Mouse (Mus musculus) midbrain, embryonic 13.5 days (tissue): ENCODE measurements at regions not wholly inside any gene's neighbourhood (a gene's known extent, or its start where the extent isn't known, plus 50 kb on each side); places are given as distances from the start of the nearest gene placed in this dataset.

Source experiments
- ATAC-seq: fragments of 200-750 bp; cut with Nextera tagmentation; 2 replicates; pipeline ENCODE4 v1.8.0; 2017; ENCODE audit warnings: mild to moderate bottlenecking, moderate TSS enrichment, moderate library complexity
- H3K27ac ChIP-seq: fragments of 300-500 bp; sonication (generic); 2 replicates; pipeline ENCODE4 v1.5.1; 2015; ENCODE audit warnings: inconsistent platforms, mild to moderate bottlenecking, moderate library complexity
- H3K27me3 ChIP-seq: fragments of 300-500 bp; sonication (generic); 2 replicates; pipeline ENCODE4 v1.6.1; 2015; ENCODE audit warnings: mild to moderate bottlenecking, inconsistent platforms
- H3K36me3 ChIP-seq: fragments of 300-500 bp; sonication (generic); 2 replicates; pipeline ENCODE4 v1.6.1; 2015; ENCODE audit warnings: mild to moderate bottlenecking, inconsistent platforms
- H3K4me1 ChIP-seq: fragments of 300-500 bp; sonication (generic); replicated peaks from 2 replicates; pipeline ENCODE4 v1.6.1; 2015; ENCODE audit warnings: inconsistent platforms
- H3K4me2 ChIP-seq: fragments of 300-500 bp; sonication (generic); replicated peaks from 2 replicates; pipeline ENCODE4 v1.6.1; 2015; ENCODE audit warnings: moderate library complexity, mild to moderate bottlenecking, inconsistent platforms
- H3K4me3 ChIP-seq: fragments of 300-500 bp; sonication (generic); replicated peaks from 2 replicates; pipeline ENCODE4 v1.5.1; 2015; ENCODE audit warnings: mild to moderate bottlenecking, inconsistent platforms
- H3K9ac ChIP-seq: fragments of 300-500 bp; sonication (generic); replicated peaks from 2 replicates; pipeline ENCODE4 v1.6.1; 2015; ENCODE audit warnings: mild to moderate bottlenecking, inconsistent platforms
- H3K9me3 ChIP-seq: fragments of 300-500 bp; sonication (generic); 2 replicates; pipeline ENCODE4 v1.6.1; 2016; ENCODE audit warnings: mild to moderate bottlenecking, inconsistent platforms
- WGBS: fragments of 180-500 bp; shearing (Covaris S2); methylation state at CpG from one replicate; pipeline ENCODE4 v1.1.7; 2015; 5-methylcytosine and 5-hydroxymethylcytosine counted together

GRCm38 (mm10) chr1:64341596-64341995 is 190.8 kb upstream of the Creb1 start:
- H3K9ac ChIP-seq: no peak overlapping the region
- H3K27ac ChIP-seq: no peak overlapping the region
- WGBS: 91% methylated on average over 6 of the region's 6 CpGs
- H3K9me3 ChIP-seq: no peaks in the 10 kb centered on the region
- no peaks in the 10 kb centered on the region for H3K36me3 ChIP-seq
- H3K4me2 ChIP-seq: no peak overlapping the region
- H3K27me3 ChIP-seq: no peaks in the 10 kb centered on the region
- H3K4me1 ChIP-seq: peaks cover 17% of the 10 kb centered on the region
- H3K4me3 ChIP-seq: no peak overlapping the region
- no peak for ATAC-seq

- Histone ChIP-seq H3K27ac (peak overlapping the region; percentile 26), H3K4me2 (peak overlapping the region; percentile 25), H3K9ac (no peak overlapping the region), H3K36me3 (no peaks in the 10 kb centered on the region), H3K4me1 (peaks cover 16% of the 10 kb centered on the region), H3K4me3 (no peak overlapping the region), H3K9me3 (no peaks in the 10 kb centered on the region), H3K27me3 (no peaks in the 10 kb centered on the region)
- WGBS: 21% methylated on average over 9 of the region's 9 CpGs
- ATAC-seq: no peak
Observed at GRCm38 (mm10) chr1:64338575-64338961, 193.9 kb upstream of the Creb1 start.

GRCm38 (mm10) chr1:64337619-64338574 is 194.5 kb upstream of the Creb1 start:
- H3K9me3 ChIP-seq: no peaks in the 10 kb centered on the region
- peak overlapping the region; percentile 26 for H3K27ac ChIP-seq
- H3K4me1 ChIP-seq: peaks cover 13% of the 10 kb centered on the region
- peak; percentile 80 for ATAC-seq
- H3K4me2 ChIP-seq: peak overlapping the region; percentile 25
- H3K36me3 ChIP-seq: no peaks in the 10 kb centered on the region
- no peak overlapping the region for H3K9ac ChIP-seq
- 38% methylated on average over 25 of the region's 25 CpGs for WGBS
- no peak overlapping the region for H3K4me3 ChIP-seq
- no peaks in the 10 kb centered on the region for H3K27me3 ChIP-seq

- H3K9me3 ChIP-seq: no peaks in the 10 kb centered on the region
- peaks cover 7% of the 10 kb centered on the region for H3K4me1 ChIP-seq
- no peak overlapping the region for H3K9ac ChIP-seq
- WGBS: 68% methylated on average over 2 of the region's 2 CpGs
- no peak overlapping the region for H3K4me3 ChIP-seq
- H3K36me3 ChIP-seq: no peaks in the 10 kb centered on the region
- no peak overlapping the region for H3K27ac ChIP-seq
- no peaks in the 10 kb centered on the region for H3K27me3 ChIP-seq
- no peak overlapping the region for H3K4me2 ChIP-seq
- ATAC-seq: no peak
Observed at GRCm38 (mm10) chr1:64331566-64331965, 200.9 kb upstream of the Creb1 start.

GRCm38 (mm10) chr1:64330721-64331120 is 201.7 kb upstream of the Creb1 start:
- 8% methylated on average over 2 of the region's 2 CpGs for WGBS

GRCm38 (mm10) chr1:64322197-64322596 is 200.1 kb upstream of the Klf7 start:
- Histone ChIP-seq H3K27ac (no peak overlapping the region), H3K9me3 (no peaks in the 10 kb centered on the region), H3K4me2 (no peak overlapping the region), H3K36me3 (no peaks in the 10 kb centered on the region), H3K9ac (no peak overlapping the region), H3K4me1 (no peaks in the 10 kb centered on the region; the same call in 1 of the 2 replicates), H3K4me3 (no peak overlapping the region), H3K27me3 (no peaks in the 10 kb centered on the region)
- 88% methylated on average over 4 of the region's 4 CpGs for WGBS
- ATAC-seq: no peak

More at GRCm38 (mm10) chr1:64330721-64331120, 201.7 kb upstream of the Creb1 start:
- Histone ChIP-seq H3K9ac (no peak overlapping the region), H3K27ac (no peak overlapping the region), H3K4me1 (peaks cover 7% of the 10 kb centered on the region), H3K4me3 (no peak overlapping the region), H3K27me3 (no peaks in the 10 kb centered on the region), H3K36me3 (no peaks in the 10 kb centered on the region), H3K9me3 (no peaks in the 10 kb centered on the region), H3K4me2 (no peak overlapping the region)
- no peak for ATAC-seq

GRCm38 (mm10) chr1:64319155-64319582 is 197.1 kb upstream of the Klf7 start:
- ATAC-seq: no peak
- H3K27ac ChIP-seq: no peak overlapping the region
- H3K36me3 ChIP-seq: no peaks in the 10 kb centered on the region
- H3K9ac ChIP-seq: no peak overlapping the region
- no peaks in the 10 kb centered on the region for H3K9me3 ChIP-seq
- no peaks in the 10 kb centered on the region; the same call in 1 of the 2 replicates for H3K4me1 ChIP-seq
- H3K4me2 ChIP-seq: no peak overlapping the region
- no peaks in the 10 kb centered on the region for H3K27me3 ChIP-seq
- H3K4me3 ChIP-seq: no peak overlapping the region
- WGBS: 71% methylated on average over 3 of the region's 3 CpGs

- Histone ChIP-seq H3K9ac (no peak overlapping the region), H3K4me3 (no peak overlapping the region), H3K4me1 (no peaks in the 10 kb centered on the region; the same call in 1 of the 2 replicates), H3K27ac (no peak overlapping the region), H3K4me2 (no peak overlapping the region), H3K36me3 (no peaks in the 10 kb centered on the region), H3K27me3 (no peaks in the 10 kb centered on the region), H3K9me3 (no peaks in the 10 kb centered on the region)
- no peak for ATAC-seq
- WGBS: 75% methylated on average over 8 of the region's 8 CpGs
Observed at GRCm38 (mm10) chr1:64318440-64319154, 196.5 kb upstream of the Klf7 start.

- ATAC-seq: no peak
- WGBS: 83% methylated on average over 5 of the region's 5 CpGs
- no peak overlapping the region for H3K27ac ChIP-seq
- no peak overlapping the region for H3K4me3 ChIP-seq
- no peaks in the 10 kb centered on the region for H3K9me3 ChIP-seq
- H3K36me3 ChIP-seq: no peaks in the 10 kb centered on the region
- H3K4me2 ChIP-seq: no peak overlapping the region
- no peaks in the 10 kb centered on the region for H3K27me3 ChIP-seq
- no peak overlapping the region for H3K9ac ChIP-seq
- H3K4me1 ChIP-seq: no peaks in the 10 kb centered on the region; the same call in 1 of the 2 replicates
Observed at GRCm38 (mm10) chr1:64317032-64317636, 195.1 kb upstream of the Klf7 start.

GRCm38 (mm10) chr1:64311371-64311770 is 189.3 kb upstream of the Klf7 start:
- Histone ChIP-seq H3K27ac (peak overlapping the region; percentile 30; the same call in 1 of the 2 replicates), H3K4me3 (no peak overlapping the region), H3K9ac (no peak overlapping the region), H3K36me3 (no peaks in the 10 kb centered on the region), H3K4me2 (no peak overlapping the region), H3K4me1 (peaks cover 5% of the 10 kb centered on the region), H3K9me3 (no peaks in the 10 kb centered on the region), H3K27me3 (no peaks in the 10 kb centered on the region)
- no peak for ATAC-seq
- 25% methylated on average over 3 of the region's 3 CpGs for WGBS

GRCm38 (mm10) chr1:64308560-64308959 is 186.5 kb upstream of the Klf7 start:
- Histone ChIP-seq H3K4me3 (no peak overlapping the region), H3K9me3 (no peaks in the 10 kb centered on the region), H3K4me2 (no peak overlapping the region), H3K9ac (no peak overlapping the region), H3K27ac (no peak overlapping the region), H3K4me1 (peaks cover 5% of the 10 kb centered on the region), H3K27me3 (no peaks in the 10 kb centered on the region), H3K36me3 (no peaks in the 10 kb centered on the region)
- WGBS: 96% methylated on average over 15 of the region's 15 CpGs
- ATAC-seq: no peak

GRCm38 (mm10) chr1:64308088-64308487 is 186.0 kb upstream of the Klf7 start:
- no peak overlapping the region for H3K4me2 ChIP-seq
- no peaks in the 10 kb centered on the region for H3K9me3 ChIP-seq
- H3K27me3 ChIP-seq: no peaks in the 10 kb centered on the region
- ATAC-seq: no peak
- no peak overlapping the region for H3K9ac ChIP-seq
- H3K36me3 ChIP-seq: no peaks in the 10 kb centered on the region
- no peak overlapping the region for H3K27ac ChIP-seq
- WGBS: 71% methylated on average over 10 of the region's 10 CpGs
- H3K4me3 ChIP-seq: no peak overlapping the region
- H3K4me1 ChIP-seq: peaks cover 7% of the 10 kb centered on the region
